ENCODE assay signal across 13 mouse cellular contexts in genomic region chr4:114614086-114614485, GRCm38 (mm10).
A peak's percentile ranks its signal among the peaks of the same experiment; 100 is the strongest.
DNase-seq lines count a peak whose midpoint lies in the region; ATAC-seq and TF ChIP-seq lines count a peak whose summit lies in the region.
"Had no signal": no experiment of that assay in that cellular context is flagged by ENCODE, and none has a peak within 500 bp of the region (broad histone marks: within the 10 kb centered on the region; RNA-seq: fewer than 3 reads in every experiment).

No protein-coding gene starts in this region.

- WGBS in hindbrain, postnatal 0 days: 21% methylated on average over 1 of the region's 1 CpGs
- 53% methylated on average over 1 of the region's 1 CpGs for WGBS in hindbrain, embryonic 13.5 days
- 83% methylated on average over 1 of the region's 1 CpGs for WGBS in midbrain, postnatal 0 days
- 71% methylated on average over 1 of the region's 1 CpGs for WGBS in midbrain, embryonic 13.5 days
- WGBS in stomach, postnatal 0 days: 54% methylated on average over 1 of the region's 1 CpGs

- no peaks in the 10 kb centered on the region for H3K9me3 ChIP-seq in hindbrain, postnatal 0 days (ENCODE audit: low read length)
- no peaks in the 10 kb centered on the region for H3K9me3 ChIP-seq in hindbrain, embryonic 13.5 days
- no peaks in the 10 kb centered on the region for H3K9me3 ChIP-seq in midbrain, postnatal 0 days (ENCODE audit: low read length)
- no peaks in the 10 kb centered on the region for H3K9me3 ChIP-seq in midbrain, embryonic 13.5 days
- no peaks in the 10 kb centered on the region for H3K9me3 ChIP-seq in stomach, postnatal 0 days (ENCODE audit: control insufficient read depth, low read length)
- H3K9me3 ChIP-seq: embryonic facial prominence, embryonic 15.5 days; hindbrain, embryonic 15.5 days; midbrain, embryonic 15.5 days; stomach, embryonic 15.5 days had no signal

- peak; percentile 51 for DNase-seq in hindbrain, postnatal 0 days (ENCODE audit: low spot score)
- DNase-seq in midbrain, postnatal 0 days (ENCODE audit: low spot score): peak; percentile 31
- peak; percentile 70 to 76 for DNase-seq in adrenal gland, postnatal 36 days
- DNase-seq in stomach, postnatal 0 days (ENCODE audit: low spot score): no peak
- no peak for DNase-seq in cerebellum, postnatal 36 days
- DNase-seq: forebrain, postnatal 0 days; liver, postnatal 0 days had no signal

- H3K27me3 ChIP-seq in hindbrain, postnatal 0 days (ENCODE audit: insufficient read depth, low read length): no peaks in the 10 kb centered on the region
- H3K27me3 ChIP-seq in hindbrain, embryonic 13.5 days: no peaks in the 10 kb centered on the region
- no peaks in the 10 kb centered on the region for H3K27me3 ChIP-seq in midbrain, postnatal 0 days (ENCODE audit: insufficient read depth, low read length)
- H3K27me3 ChIP-seq in midbrain, embryonic 13.5 days: no peaks in the 10 kb centered on the region
- H3K27me3 ChIP-seq in stomach, postnatal 0 days (ENCODE audit: control insufficient read depth, insufficient read depth, low read length): no peaks in the 10 kb centered on the region
- H3K27me3 ChIP-seq: embryonic facial prominence, embryonic 15.5 days; hindbrain, embryonic 15.5 days; midbrain, embryonic 15.5 days; stomach, embryonic 15.5 days had no signal

- H3K4me3 ChIP-seq in hindbrain, postnatal 0 days (ENCODE audit: low read length): no peak overlapping the region
- H3K4me3 ChIP-seq in hindbrain, embryonic 13.5 days: no peak overlapping the region
- H3K4me3 ChIP-seq in midbrain, postnatal 0 days (ENCODE audit: low read depth, low read length): no peak overlapping the region
- no peak overlapping the region for H3K4me3 ChIP-seq in midbrain, embryonic 13.5 days (replicated peaks)
- H3K4me3 ChIP-seq in stomach, postnatal 0 days (ENCODE audit: low read depth, low read length): no peak overlapping the region
- H3K4me3 ChIP-seq: embryonic facial prominence, embryonic 15.5 days; hindbrain, embryonic 15.5 days; midbrain, embryonic 15.5 days; stomach, embryonic 15.5 days had no signal

- H3K36me3 ChIP-seq in hindbrain, postnatal 0 days (ENCODE audit: insufficient read depth, low read length): no peaks in the 10 kb centered on the region
- H3K36me3 ChIP-seq in hindbrain, embryonic 13.5 days: no peaks in the 10 kb centered on the region
- no peaks in the 10 kb centered on the region for H3K36me3 ChIP-seq in midbrain, postnatal 0 days (ENCODE audit: insufficient read depth, low read length)
- H3K36me3 ChIP-seq in midbrain, embryonic 13.5 days: no peaks in the 10 kb centered on the region
- H3K36me3 ChIP-seq in stomach, postnatal 0 days (ENCODE audit: control insufficient read depth, insufficient read depth, low read length): no peaks in the 10 kb centered on the region
- H3K36me3 ChIP-seq: embryonic facial prominence, embryonic 15.5 days; hindbrain, embryonic 15.5 days; midbrain, embryonic 15.5 days; stomach, embryonic 15.5 days had no signal

- H3K4me2 ChIP-seq in hindbrain, postnatal 0 days (ENCODE audit: low read depth, low read length): no peak overlapping the region
- H3K4me2 ChIP-seq in hindbrain, embryonic 13.5 days: no peak overlapping the region
- no peak overlapping the region for H3K4me2 ChIP-seq in midbrain, postnatal 0 days (ENCODE audit: low read depth, low read length, poor library complexity, severe bottlenecking)
- H3K4me2 ChIP-seq in midbrain, embryonic 13.5 days (replicated peaks): no peak overlapping the region
- no peak overlapping the region for H3K4me2 ChIP-seq in stomach, postnatal 0 days (replicated peaks; ENCODE audit: low read depth)
- H3K4me2 ChIP-seq: embryonic facial prominence, embryonic 15.5 days; hindbrain, embryonic 15.5 days; midbrain, embryonic 15.5 days; stomach, embryonic 15.5 days had no signal

- no peak overlapping the region for H3K27ac ChIP-seq in hindbrain, postnatal 0 days
- no peak overlapping the region for H3K27ac ChIP-seq in hindbrain, embryonic 13.5 days
- no peak overlapping the region for H3K27ac ChIP-seq in midbrain, postnatal 0 days (ENCODE audit: low read depth, low read length)
- H3K27ac ChIP-seq in midbrain, embryonic 13.5 days: no peak overlapping the region
- 0 out of 2 replicates have a peak overlapping the region, but pooled peaks have one; percentile 24 for H3K27ac ChIP-seq in stomach, postnatal 0 days (replicated peaks)
- H3K27ac ChIP-seq: embryonic facial prominence, embryonic 15.5 days; hindbrain, embryonic 15.5 days; midbrain, embryonic 15.5 days; stomach, embryonic 15.5 days had no signal

- ATAC-seq in hindbrain, postnatal 0 days: no peak
- no peak for ATAC-seq in hindbrain, embryonic 13.5 days (ENCODE audit: low FRiP score)
- no peak for ATAC-seq in midbrain, postnatal 0 days (ENCODE audit: low FRiP score)
- ATAC-seq in midbrain, embryonic 13.5 days: no peak
- no peak for ATAC-seq in stomach, postnatal 0 days (ENCODE audit: low FRiP score, low TSS enrichment)
- ATAC-seq: forebrain, postnatal 0 days; liver, postnatal 0 days; midbrain, embryonic 15.5 days had no signal

- no peak overlapping the region for H3K9ac ChIP-seq in hindbrain, postnatal 0 days (replicated peaks; ENCODE audit: low read length)
- H3K9ac ChIP-seq in hindbrain, embryonic 13.5 days: no peak overlapping the region
- no peak overlapping the region for H3K9ac ChIP-seq in midbrain, postnatal 0 days (replicated peaks; ENCODE audit: low read length, poor library complexity, severe bottlenecking)
- H3K9ac ChIP-seq in midbrain, embryonic 13.5 days (replicated peaks): no peak overlapping the region
- H3K9ac ChIP-seq in stomach, postnatal 0 days (ENCODE audit: low read length): no peak overlapping the region
- H3K9ac ChIP-seq: embryonic facial prominence, embryonic 15.5 days; forebrain, postnatal 0 days; hindbrain, embryonic 15.5 days; liver, postnatal 0 days; midbrain, embryonic 15.5 days; stomach, embryonic 15.5 days had no signal

- TF ChIP-seq CTCF in hindbrain, postnatal 0 days (IDR thresholded peaks at IDR 0.05; ENCODE audit: low read depth): no peak
- TF ChIP-seq CTCF in midbrain, postnatal 0 days (IDR thresholded peaks at IDR 0.05): no peak
- no peak for TF ChIP-seq CTCF in stomach, postnatal 0 days (IDR thresholded peaks at IDR 0.05; ENCODE audit: low read depth)

- no peaks in the 10 kb centered on the region for H3K4me1 ChIP-seq in hindbrain, postnatal 0 days (ENCODE audit: insufficient read depth, low read length)
- H3K4me1 ChIP-seq in hindbrain, embryonic 13.5 days (replicated peaks): no peaks in the 10 kb centered on the region; the same call in 1 of the 2 replicates
- H3K4me1 ChIP-seq in midbrain, postnatal 0 days (ENCODE audit: insufficient read depth, low read length): no peaks in the 10 kb centered on the region
- H3K4me1 ChIP-seq in midbrain, embryonic 13.5 days (replicated peaks): no peaks in the 10 kb centered on the region
- no peaks in the 10 kb centered on the region for H3K4me1 ChIP-seq in stomach, postnatal 0 days (replicated peaks; ENCODE audit: control insufficient read depth, insufficient read depth)
- H3K4me1 ChIP-seq: embryonic facial prominence, embryonic 15.5 days; hindbrain, embryonic 15.5 days; midbrain, embryonic 15.5 days; stomach, embryonic 15.5 days had no signal

- no peak for TF ChIP-seq EP300 in stomach, postnatal 0 days (optimal IDR thresholded peaks at IDR 0.05)

Comparison
In these comparisons a context has a peak if more than half of its experiments do, and no peak if none do; other contexts are left out.
1. DNase-seq: peak in hindbrain, postnatal 0 days (single experiment), midbrain, postnatal 0 days (single experiment) and adrenal gland, postnatal 36 days (2 of 2); none in stomach, postnatal 0 days (single experiment) and cerebellum, postnatal 36 days (0 of 2).